Mouse (Mus musculus) intestine, postnatal 0 days (tissue): ENCODE data around the gene Rxrb. TPM values are rescaled to one million over a fixed set of nuclear protein-coding genes. Genes with fewer than 3 reads are reported as not detected.
"Not testable (repeated sequence)": the region's sequence is repeated elsewhere in the genome, so short reads cannot be mapped to it uniquely, and the experiment has no call there.

Source experiments
- ATAC-seq: fragments of 200-750 bp; cut with Nextera tagmentation; 2 replicates; pipeline ENCODE4 v1.8.0; 2017; ENCODE audit warnings: mild to moderate bottlenecking, moderate TSS enrichment, moderate library complexity
- H3K27ac ChIP-seq: fragments of 300-500 bp; sonication (generic); 2 replicates; pipeline ENCODE4 v1.5.1; 2014; ENCODE audit warnings: mild to moderate bottlenecking, low read depth, low read length, moderate library complexity
- H3K27me3 ChIP-seq: fragments of 300-500 bp; sonication (generic); replicated peaks from 2 replicates; pipeline ENCODE4 v1.6.1; 2014; ENCODE audit warnings: low read length, mixed read lengths; ENCODE audit not compliant: control insufficient read depth, insufficient read depth
- H3K36me3 ChIP-seq: fragments of 300-500 bp; sonication (generic); 2 replicates; pipeline ENCODE4 v1.6.1; 2014; ENCODE audit warnings: mild to moderate bottlenecking, moderate library complexity; ENCODE audit not compliant: control insufficient read depth, insufficient read depth
- H3K4me1 ChIP-seq: fragments of 300-500 bp; sonication (generic); replicated peaks from 2 replicates; pipeline ENCODE4 v1.6.1; 2014; ENCODE audit warnings: antibody characterized with exemption, low read length, mixed read lengths; ENCODE audit not compliant: control insufficient read depth, insufficient read depth
- H3K4me2 ChIP-seq: fragments of 300-500 bp; sonication (generic); replicated peaks from 2 replicates; pipeline ENCODE4 v1.6.1; 2014; ENCODE audit warnings: low read depth, mild to moderate bottlenecking, moderate library complexity
- H3K4me3 ChIP-seq: fragments of 300-500 bp; sonication (generic); 2 replicates; pipeline ENCODE4 v1.5.1; 2014; ENCODE audit warnings: low read depth, low read length
- H3K9ac ChIP-seq: fragments of 300-500 bp; sonication (generic); 2 replicates; pipeline ENCODE4 v1.6.1; 2014; ENCODE audit warnings: mild to moderate bottlenecking, low read depth, low read length
- H3K9me3 ChIP-seq: fragments of 300-500 bp; sonication (generic); 2 replicates; pipeline ENCODE4 v1.6.1; 2016; ENCODE audit warnings: mixed run types; ENCODE audit not compliant: control insufficient read depth
- CTCF ChIP-seq: sonication (generic); IDR thresholded peaks from 2 replicates; pipeline ENCODE4 v1.5.1; 2016; ENCODE audit warnings: low read depth, mild to moderate bottlenecking, control low read depth, antibody characterized with exemption, moderate library complexity
- WGBS: fragments of 180-500 bp; shearing (Covaris S2); extraction: QIAGEN DNeasy Blood & Tissue Kit; methylation state at CpG from one replicate; pipeline ENCODE4 v1.1.7; 2014; 5-methylcytosine and 5-hydroxymethylcytosine counted together
- polyA plus RNA-seq: library from polyadenylated mRNA; unstranded; fragments of >200 nt; fragmentation: Nextera tagmentation; extraction: Ambion mirVana; gene quantifications from 2 replicates; pipeline ENCODE4 v1.2.1, GENCODE M21; 2015

The Rxrb gene
- polyA plus RNA-seq, 1 experiment from 2014 or later = 22.1 TPM

DNA sequence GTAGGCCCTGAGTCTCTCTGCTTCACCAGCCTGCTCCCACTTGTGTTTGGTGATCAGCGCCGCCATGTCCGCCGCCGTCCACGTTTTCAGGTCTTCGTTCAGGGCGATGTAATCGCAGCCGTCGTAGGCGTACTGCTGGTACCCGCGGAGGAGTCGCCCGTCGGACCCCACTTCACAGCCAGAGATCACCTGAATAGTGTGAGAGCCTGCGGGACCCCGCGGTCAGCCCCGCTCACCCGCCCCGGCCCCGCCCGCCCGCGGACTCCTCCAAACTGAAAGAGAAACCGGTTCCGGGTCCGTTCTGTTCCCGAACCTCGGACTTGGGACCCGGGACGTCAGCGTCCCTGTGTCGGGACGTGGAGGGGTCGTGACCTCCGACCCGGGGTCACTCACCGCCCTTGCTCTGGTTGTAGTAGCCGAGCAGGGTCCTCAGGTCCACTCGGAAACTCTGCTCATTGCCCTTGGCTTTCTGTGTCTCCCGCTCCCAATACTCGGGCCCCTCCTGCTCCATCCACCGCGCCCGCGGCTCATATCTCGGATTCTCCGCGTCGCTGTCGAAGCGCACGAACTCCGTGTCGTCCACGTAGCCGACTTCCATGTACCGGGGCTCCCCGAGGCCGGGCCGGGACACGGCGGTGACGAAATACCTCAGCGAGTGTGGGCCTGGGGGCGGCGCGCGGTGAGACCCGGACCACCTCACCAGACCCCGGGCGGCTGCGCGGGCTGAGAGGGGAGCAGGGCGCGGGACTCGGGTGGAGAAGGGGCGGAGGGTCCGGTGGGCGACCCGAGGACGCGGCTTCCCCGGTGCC is 32.1 kb upstream of the Rxrb start:
- ATAC-seq = peak; percentile 47
- H3K36me3 ChIP-seq = peaks cover 12% of the 10 kb centered on the region; the same call in 1 of the 2 replicates
- WGBS = 3% methylated on average over 87 of the region's 87 CpGs
- peak overlapping the region; percentile 75 for H3K4me3 ChIP-seq
- H3K9ac ChIP-seq = peak overlapping the region; percentile 69
- no peaks in the 10 kb centered on the region for H3K4me1 ChIP-seq
- H3K27ac ChIP-seq = peak overlapping the region; percentile 90
- peak overlapping the region; percentile 98 for H3K4me2 ChIP-seq
- no peak for TF ChIP-seq CTCF
- no peaks in the 10 kb centered on the region for H3K27me3 ChIP-seq
- no peaks in the 10 kb centered on the region for H3K9me3 ChIP-seq

DNA sequence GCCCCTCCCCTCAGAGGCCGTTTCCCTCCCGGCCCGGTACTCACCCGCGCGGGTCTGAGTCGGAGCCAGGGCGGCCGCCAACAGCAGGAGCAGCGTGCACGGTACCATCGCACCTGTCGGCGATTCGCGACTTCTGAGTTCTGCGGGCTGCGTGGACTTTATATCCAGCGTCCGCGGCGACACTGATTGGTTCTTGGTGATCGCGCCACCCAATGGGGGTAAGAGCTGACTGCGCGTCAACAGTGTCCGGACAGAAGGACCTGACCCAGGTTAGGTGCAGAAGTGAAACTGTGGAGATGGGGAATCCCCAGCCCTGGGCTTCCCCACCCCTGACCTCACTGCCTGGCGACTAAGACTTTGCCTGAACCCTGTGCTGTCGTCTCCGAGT is 31.5 kb upstream of the Rxrb start, which contains the start of gene H2-K1:
Gene H2-K1 (minus strand): TSS at position 198 of the 388 bp plus-strand sequence.
- Histone ChIP-seq H3K4me1 (no peaks in the 10 kb centered on the region), H3K36me3 (peaks cover 12% of the 10 kb centered on the region; the same call in 1 of the 2 replicates), H3K27me3 (no peaks in the 10 kb centered on the region), H3K4me3 (peak within 1 kb of the TSS; percentile 75), H3K9me3 (no peaks in the 10 kb centered on the region), H3K4me2 (peak within 1 kb of the TSS; percentile 98), H3K9ac (peak within 1 kb of the TSS; percentile 69), H3K27ac (peak within 1 kb of the TSS; percentile 90)
- TF ChIP-seq CTCF = no peak
- ATAC-seq = peak; percentile 94
- WGBS = under 1% methylated on average over 29 of the region's 30 CpGs

DNA sequence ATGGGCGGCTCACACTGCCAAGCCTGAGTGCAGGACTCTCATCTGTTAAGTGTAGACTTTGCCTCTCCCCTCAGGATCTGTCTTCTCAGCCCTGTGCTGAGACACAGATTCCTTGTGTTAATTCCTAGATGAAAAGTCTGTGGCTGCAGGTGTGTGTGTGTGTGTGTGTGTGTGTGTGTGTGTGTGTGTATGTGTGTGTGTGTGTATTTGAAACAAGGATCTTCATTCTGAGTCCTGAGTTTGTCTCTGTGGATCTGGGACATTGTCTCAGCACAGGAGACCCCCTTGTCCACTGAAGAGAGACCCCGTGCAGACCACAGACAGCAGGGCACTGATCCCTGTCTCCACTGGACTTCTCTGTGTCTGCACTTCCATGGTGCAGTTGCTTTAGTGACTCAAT is 30.8 kb upstream of the Rxrb start:
- not testable (repeated sequence) for H3K9ac ChIP-seq, H3K4me1 ChIP-seq, H3K9me3 ChIP-seq, H3K27me3 ChIP-seq, H3K27ac ChIP-seq, ATAC-seq
- Histone ChIP-seq H3K36me3 (peaks cover 12% of the 10 kb centered on the region; the same call in 1 of the 2 replicates), H3K4me3 (peak overlapping the region; percentile 75), H3K4me2 (peak overlapping the region; percentile 98)
- WGBS = 44% methylated on average over 2 of the region's 2 CpGs

DNA sequence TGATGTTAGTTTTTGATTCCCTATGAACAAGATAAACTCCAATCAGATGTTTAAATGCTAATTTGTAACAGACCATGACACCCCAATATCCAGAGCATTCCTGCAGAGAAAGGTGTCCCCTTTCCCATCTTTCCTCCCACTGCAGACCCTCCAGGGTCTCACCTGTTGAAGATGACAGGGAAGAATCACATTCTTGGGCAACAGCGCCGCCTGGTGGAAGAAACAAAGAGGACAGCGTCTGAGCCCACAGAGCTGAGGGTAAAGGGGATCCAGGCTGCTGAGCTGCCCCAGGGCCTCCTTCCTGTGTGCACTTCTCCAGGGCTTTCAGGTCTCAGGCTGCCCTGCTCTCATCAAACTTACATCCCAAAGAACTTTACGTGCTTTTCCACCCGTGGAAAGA is 28.2 kb upstream of the Rxrb start:
- Histone ChIP-seq H3K27me3 (no peaks in the 10 kb centered on the region), H3K4me3 (no peak overlapping the region), H3K4me2 (no peak overlapping the region), H3K9me3 (no peaks in the 10 kb centered on the region), H3K36me3 (no peaks in the 10 kb centered on the region), H3K9ac (no peak overlapping the region), H3K27ac (no peak overlapping the region), H3K4me1 (no peaks in the 10 kb centered on the region)
- WGBS = 7% methylated on average over 5 of the region's 5 CpGs
- TF ChIP-seq CTCF = peak; percentile 84
- no peak for ATAC-seq

DNA sequence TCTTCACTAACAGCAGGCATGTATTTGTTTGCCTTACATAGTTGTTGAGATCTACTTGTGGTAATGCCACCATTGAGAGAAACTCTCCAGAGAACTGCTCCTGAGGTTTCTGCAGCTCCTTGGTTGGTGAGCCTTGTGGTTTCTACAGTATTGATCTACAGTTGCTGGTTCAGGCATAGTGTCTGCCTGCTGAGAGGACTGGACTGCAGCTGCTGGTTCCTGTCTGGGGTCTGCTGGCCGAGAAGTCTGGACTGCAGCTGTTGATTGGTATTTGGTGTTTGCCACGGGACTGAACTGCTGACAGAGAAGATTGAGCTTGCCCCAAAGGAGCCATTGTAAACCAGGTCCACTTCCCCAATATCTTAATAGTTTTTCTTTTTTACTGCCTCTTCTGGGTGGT is 25.0 kb upstream of the Rxrb start:
- H3K27ac ChIP-seq = no peak overlapping the region
- H3K4me3 ChIP-seq = no peak overlapping the region
- H3K27me3 ChIP-seq = no peaks in the 10 kb centered on the region
- H3K4me2 ChIP-seq = no peak overlapping the region
- TF ChIP-seq CTCF = no peak
- no peak for ATAC-seq
- H3K9me3 ChIP-seq = no peaks in the 10 kb centered on the region
- no peaks in the 10 kb centered on the region for H3K4me1 ChIP-seq
- no peaks in the 10 kb centered on the region for H3K36me3 ChIP-seq
- 38% methylated on average over 2 of the region's 2 CpGs for WGBS
- H3K9ac ChIP-seq = no peak overlapping the region

DNA sequence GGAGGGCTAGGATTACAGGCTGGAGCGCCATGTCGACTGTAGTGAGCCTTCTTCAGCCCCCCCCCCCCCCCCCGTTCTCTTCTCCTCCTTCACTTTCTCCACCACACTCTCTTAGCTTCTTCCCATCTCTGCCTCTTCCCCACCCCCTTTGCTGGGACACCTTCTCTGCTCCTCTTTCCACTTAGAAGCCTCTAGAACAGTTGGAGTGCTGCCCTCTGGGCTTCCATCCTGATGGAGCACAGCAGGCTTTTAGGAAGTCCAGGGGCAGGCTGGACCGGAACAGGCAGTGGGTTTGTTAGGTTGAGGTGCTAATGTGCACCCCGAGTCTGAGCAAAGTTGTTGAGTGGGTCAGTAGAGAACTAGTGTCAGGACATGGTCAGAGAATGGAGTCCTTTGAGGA is 21.5 kb upstream of the Rxrb start:
- Histone ChIP-seq H3K4me3 (no peak overlapping the region), H3K27ac (no peak overlapping the region), H3K36me3 (no peaks in the 10 kb centered on the region), H3K9ac (no peak overlapping the region), H3K27me3 (no peaks in the 10 kb centered on the region), H3K4me1 (no peaks in the 10 kb centered on the region), H3K9me3 (no peaks in the 10 kb centered on the region), H3K4me2 (no peak overlapping the region)
- TF ChIP-seq CTCF = no peak
- 65% methylated on average over 5 of the region's 5 CpGs for WGBS
- ATAC-seq = no peak
